Mouse (Mus musculus): ENCODE measurements at regions not wholly inside any gene's neighbourhood (a gene's known extent, or its start where the extent isn't known, plus 50 kb on each side); places are given as distances from the start of the nearest gene placed in this dataset.

DNA sequence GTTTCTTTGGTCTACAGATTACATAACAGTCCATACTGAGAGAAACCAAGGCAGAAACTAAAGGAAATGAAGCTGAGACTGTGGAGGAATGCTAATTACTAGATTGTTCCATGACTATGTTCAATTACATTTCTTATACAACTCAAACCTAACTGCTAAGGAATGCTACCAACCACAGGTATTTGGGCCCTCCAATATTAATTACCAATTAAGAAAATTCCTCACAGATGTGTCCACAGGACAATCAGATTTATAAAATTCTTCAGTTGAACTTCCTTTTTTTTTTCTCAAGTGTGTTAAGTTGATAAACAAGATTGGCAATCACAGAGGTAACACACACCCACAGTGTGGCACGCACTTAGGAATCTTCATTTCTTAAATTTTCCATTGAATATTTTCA lies 196.8 kb upstream of the A730009L09Rik start:
- ATAC-seq (ENCODE audit: poor library complexity, severe bottlenecking), result no peak

DNA sequence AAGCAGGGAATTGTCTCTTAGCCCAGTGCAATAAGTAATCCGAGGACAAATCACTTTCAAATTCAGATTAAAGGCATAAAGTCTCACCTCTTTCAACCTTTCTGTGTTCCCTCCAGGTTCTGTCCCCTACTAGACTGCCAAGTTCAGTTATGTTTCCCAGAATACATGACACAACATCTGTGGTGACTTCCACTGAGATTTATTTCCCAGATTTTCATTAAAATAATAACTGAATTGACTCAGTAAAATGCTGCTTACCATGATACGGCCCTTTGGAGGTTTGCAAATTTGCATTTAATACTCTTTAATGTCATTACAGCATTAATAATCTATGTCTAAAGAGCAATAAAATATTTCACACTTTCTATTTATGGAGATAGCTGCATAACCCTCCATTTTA lies 193.4 kb upstream of the A730009L09Rik start:
- no peak for ATAC-seq (ENCODE audit: poor library complexity, severe bottlenecking)

DNA sequence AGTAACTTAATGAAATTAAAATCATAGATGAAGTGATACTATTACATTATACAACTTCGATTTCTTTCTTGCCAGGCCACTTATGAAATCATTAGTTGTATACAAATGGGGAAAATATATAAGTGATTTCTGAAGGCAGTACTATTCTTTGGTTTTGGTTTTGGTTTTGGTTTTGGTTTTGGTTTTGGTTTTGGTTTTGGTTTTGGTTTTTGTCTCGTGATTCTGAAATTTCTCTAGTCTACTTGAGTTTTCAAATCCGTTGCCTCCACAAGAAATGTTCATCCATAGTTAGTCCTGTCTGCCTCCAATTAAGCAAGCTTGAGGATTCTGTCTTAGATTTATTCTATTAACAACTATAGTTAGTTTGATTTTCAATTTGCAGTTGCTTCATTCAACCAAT lies 184.6 kb upstream of the A730009L09Rik start:
- ATAC-seq (ENCODE audit: poor library complexity, severe bottlenecking), result no peak

DNA sequence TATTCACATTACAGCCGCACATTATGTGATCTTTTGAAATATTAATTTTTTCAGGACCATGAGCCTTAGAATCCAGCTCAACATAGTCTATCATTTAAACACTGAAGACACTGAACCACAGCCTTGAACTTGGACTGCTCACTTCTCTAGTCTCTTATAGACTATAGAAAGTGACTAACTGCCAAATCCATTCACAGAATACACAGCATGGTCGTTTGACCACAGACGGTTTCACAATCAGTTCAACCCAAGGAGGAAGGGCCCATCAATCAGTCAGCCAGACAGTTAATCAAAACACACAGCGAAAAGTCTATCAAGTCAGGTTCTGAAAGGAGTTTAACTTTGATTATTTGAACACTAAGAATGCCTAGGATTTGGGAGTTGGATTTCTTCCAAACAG lies 168.8 kb upstream of the A730009L09Rik start:
- peak; percentile 68 for ATAC-seq (ENCODE audit: poor library complexity, severe bottlenecking)

DNA sequence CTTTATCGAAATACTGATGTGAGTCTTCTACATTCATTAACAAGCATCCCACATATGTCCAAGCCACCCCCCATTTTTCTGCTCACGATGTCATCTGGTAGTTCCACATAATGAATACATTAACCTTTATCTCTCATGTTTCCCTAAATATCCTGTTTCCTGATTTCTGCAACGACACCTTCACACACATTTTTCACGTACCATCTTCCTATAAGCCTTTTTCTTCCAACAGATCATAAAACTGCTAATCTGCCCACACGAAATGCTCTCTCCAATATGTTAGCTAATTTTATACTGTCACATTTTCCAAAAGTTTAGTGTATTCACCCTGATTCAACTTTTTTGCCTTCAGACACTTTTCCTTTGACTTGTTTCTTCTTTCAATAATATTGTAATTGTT lies 159.8 kb upstream of the A730009L09Rik start:
- no peak for ATAC-seq (ENCODE audit: poor library complexity, severe bottlenecking)

DNA sequence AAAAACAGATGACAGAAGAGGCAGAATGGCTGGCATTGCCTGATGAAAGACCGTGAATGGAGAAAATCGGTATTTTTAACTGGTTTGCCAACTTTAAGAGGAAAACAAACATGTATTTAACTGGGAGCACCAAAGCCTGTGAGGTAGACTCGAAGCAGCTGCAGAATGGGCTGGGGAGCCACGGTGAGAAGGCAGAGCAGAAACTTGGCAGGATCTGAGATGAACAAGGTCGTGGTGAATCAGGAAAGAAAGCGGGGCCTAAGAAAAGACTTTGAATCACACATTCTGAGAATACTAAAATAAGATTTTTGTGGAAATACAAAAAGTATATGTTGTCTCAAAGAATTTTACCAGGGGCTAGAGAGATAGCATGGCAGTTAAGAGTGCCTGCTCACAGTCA lies 149.0 kb upstream of the A730009L09Rik start:
- ATAC-seq (ENCODE audit: poor library complexity, severe bottlenecking), result no peak

DNA sequence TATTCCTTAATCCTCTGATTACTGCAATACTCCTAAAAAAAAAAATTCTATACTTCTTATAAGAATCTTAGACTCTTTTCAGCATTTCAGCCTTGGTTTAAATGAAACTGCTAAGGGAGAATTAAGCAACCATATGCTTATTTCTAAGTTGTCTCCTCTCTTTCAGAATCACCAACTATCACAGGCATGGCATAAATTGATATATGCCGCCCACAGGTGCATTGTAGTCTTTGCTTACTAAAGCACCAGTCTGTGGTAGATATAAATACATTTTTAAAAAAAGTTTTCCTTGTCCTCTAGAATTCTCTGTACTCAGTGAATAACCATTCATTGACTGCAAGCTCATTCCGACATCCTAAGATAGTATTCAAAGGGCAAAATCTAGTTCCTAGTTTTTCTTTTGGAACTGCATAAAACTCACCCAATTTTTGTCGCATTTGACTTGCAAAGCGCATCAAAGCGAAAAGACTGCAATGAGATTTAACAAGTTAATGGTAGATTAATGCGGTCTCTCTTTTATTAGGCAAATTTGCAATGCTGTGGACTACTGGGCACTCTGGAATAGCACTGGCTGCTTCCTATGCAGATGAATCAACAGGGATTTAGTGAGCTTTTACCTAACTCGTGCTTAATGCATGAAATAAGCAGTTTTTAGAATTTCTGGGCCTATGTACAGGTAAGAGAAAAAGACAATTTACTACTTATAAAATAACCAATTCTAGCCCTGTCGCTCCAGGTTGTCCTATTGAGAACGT lies 145.8 kb upstream of the A730009L09Rik start:
- ATAC-seq (ENCODE audit: poor library complexity, severe bottlenecking), result no peak

DNA sequence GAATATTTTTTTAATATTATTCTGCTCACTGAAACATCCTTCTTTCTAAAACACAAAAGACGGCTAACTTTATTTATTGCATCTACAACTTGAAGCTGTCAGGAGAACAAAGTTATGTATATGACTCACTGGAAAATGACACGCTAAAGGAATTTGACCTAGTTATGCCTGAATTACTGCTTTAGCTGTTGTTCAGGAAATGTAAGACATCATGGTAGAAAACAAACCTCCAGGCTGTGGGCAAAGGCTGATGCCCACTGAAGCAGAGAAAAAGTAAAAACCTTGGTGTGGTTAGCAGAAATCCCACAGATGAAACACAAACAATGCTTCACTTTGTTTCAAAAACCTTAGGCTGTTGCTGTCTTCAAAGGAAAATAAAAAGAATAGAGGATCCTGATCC lies 136.5 kb upstream of the A730009L09Rik start:
- no peak for ATAC-seq (ENCODE audit: poor library complexity, severe bottlenecking)

DNA sequence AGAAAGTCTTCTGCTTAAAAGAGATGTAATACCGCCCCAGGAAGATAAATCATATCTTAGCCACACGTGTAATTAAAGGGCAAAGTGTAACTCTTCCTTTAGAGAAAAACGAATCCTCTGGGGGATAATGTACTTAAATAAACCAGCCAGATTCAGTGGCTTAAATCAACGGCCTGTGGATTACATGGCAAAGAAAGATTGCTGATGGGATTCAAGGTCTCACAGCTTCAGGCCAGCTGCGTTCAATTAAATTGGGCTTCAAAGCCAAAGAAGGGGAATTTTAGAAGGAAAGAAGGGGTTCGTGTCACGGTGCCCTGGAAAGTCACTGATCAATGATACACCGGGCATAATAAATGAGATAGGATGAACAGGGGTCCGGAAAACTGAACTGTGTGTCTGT lies 123.2 kb upstream of the A730009L09Rik start:
- no peak for ATAC-seq (ENCODE audit: poor library complexity, severe bottlenecking)

DNA sequence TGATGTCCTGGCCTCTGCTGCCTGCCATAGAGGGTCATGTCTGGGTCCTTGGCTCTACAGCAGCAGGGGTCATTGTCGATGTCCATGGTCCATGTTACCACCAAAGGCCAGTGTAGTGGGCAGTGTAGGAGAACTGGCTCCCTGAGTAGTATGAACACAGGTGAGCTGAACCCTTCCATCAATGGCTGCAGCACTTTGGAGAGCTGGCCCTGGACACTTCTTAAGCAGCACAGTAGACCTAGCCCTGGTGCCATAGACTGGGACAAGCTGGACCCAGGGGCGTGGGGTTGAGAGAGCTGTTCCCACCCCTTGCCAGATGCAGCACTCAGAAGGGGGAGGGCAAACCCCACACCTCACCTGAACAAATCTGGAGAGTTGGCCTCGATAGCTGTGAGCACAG lies 120.0 kb upstream of the A730009L09Rik start:
- ATAC-seq (ENCODE audit: poor library complexity, severe bottlenecking), result no peak

DNA sequence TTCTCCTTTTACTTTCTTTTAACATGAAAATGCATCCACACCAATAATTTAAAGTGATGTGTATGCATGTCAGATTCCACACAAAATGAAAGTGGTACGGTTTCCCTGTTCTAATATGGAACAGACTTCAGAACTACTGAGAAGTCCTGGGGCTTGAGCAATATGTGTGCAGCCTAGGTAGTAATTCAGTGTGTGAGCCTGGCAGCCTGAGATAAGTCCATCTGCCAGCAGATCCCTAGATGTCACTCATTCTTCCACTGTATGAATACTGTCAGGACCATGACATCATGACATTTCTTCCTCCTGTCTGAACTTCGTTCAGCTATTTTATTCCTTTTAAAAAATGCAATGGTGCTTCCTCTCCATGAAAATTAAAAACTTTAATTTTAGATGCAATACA lies 93.3 kb upstream of the A730009L09Rik start:
- no peak for ATAC-seq (ENCODE audit: poor library complexity, severe bottlenecking)

DNA sequence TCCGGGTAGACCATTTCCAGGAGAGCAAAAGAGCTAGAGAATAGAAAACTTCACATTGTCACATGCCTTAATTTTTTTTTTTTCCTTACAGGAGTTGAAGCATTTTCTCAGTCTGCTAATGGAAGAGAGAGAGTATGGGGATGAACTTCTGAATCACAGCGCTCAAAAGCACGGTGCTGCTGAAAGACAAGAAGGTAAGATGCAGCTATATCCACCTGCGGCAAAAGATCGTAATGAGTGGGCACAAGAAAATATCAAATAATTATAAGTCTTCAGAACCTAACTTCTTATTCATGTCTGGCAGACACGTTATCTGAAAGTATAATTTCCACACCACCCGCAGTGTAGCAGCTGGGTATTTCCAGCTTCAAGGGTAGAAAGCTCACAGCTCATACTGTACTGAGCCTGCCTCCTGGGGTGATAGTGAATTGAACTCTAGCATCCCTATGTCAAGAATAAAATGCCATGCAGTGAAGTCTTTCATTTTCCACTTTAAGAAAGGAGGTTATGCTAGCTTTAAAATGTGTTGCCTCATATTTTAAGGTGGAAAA lies 87.9 kb upstream of the A730009L09Rik start:
- no peak for ATAC-seq (ENCODE audit: poor library complexity, severe bottlenecking)

DNA sequence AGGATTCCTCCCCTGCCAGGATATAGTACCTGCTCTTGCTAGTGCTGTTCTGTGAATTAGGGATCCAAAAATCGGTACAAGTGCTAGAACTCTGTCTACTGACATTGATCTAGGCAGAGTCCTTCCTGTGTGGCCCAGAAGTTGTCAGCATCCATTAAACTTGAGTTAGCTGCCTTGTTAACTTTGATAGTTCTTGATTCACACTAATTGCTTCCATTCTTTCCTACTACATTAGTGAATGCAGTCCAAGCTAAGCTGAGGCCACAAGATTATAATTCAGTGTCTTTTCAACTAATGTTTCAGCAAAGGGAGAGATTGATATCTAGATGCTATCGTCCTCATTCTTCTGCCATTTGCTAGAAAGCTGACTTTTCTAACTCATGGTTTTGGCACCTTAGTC lies 58.3 kb upstream of the A730009L09Rik start:
- no peak for ATAC-seq (ENCODE audit: poor library complexity, severe bottlenecking)

DNA sequence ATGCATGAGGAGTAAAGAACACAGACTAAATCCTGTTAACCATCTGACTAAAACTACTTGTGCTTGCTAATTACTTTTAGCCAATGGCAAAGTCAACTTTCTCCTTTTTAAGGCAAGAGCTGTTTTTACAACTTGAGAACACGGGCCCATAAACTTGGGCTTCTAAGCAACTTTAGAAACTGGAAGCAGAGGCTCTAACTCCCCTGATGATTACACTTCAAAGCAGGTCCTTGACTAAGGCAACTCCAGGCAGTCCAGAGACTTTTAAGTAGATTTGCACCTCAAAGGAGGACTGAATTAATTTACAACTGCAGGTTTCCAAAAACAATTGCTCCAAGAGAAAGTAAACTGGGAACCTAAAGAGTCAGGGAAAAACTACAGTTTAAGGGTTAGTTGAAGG lies 52.8 kb upstream of the A730009L09Rik start:
- no peak for ATAC-seq (ENCODE audit: poor library complexity, severe bottlenecking)
